Mouse (Mus musculus): ENCODE results near the gene Hdx.

Gene Hdx

DNA sequence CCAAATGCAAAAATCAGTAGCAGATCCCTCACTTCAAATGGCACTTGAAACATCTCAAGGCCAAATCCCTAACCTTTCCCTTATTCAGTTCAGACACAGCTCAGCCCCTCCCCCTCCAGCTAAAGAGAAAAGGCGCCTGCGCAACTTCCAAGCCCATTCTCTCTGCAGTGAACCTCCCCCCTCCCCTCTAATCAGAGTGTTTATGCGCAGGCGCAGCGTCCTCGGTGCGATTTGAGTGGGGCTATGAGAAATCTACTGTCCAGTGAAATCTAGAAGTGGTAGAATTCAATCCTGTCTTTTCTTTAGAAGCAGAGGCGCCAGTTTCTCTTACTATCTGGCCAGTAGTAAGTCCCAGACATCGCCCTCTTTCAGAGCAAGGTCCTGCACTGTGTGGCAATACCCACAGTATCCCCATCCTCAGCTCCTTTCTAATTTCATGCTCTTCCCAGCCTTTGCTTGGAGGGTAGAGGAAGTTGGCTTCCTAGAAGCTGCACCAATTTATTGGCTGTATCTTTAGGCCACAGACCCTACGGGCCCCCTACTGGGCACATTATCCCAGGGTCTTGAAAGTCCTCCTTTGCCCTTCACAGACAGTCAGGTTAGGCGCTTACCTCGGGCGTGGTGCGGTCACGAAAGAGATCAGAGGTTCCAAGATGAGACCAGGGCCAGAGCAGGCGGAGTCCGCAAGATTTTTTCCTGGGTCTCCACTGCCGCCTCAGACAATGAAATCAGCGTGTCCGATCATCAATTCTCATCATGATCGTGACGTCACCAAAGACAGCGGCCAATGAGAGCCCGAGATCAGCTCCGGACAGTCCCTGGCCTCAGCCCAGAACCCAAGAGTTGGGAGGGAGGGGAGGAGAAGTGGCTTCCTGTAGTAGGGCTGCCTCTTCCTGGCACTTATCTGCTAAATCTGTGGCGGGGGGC lies at the start of gene Hdx:
Gene Hdx (minus strand): TSS at position 724 of the 927 bp plus-strand sequence.
- DNase-seq (ENCODE audit: low spot score in 2 of 2): peak in 1 of 2 experiments; percentile 2

DNA sequence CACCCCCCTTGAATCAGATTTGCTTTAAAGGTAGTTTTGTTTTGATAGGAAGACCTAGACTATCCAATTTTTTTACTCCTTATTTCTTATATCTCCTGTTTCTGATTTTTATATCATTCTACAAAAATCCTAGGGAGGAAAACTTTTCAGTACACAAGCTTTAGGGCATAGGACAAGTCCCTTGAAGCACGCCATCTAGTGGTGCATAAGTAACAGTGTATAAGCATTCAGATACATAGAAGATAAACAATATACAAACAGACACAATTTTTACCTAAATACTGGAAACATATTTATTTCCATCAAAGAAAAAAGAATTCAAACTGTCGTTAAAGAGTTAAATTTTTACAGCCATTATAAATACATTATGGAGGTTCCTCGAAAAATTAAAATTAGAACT lies 11.2 kb downstream of the Hdx start:
- DNase-seq (ENCODE audit: low spot score in 2 of 2): no peak

DNA sequence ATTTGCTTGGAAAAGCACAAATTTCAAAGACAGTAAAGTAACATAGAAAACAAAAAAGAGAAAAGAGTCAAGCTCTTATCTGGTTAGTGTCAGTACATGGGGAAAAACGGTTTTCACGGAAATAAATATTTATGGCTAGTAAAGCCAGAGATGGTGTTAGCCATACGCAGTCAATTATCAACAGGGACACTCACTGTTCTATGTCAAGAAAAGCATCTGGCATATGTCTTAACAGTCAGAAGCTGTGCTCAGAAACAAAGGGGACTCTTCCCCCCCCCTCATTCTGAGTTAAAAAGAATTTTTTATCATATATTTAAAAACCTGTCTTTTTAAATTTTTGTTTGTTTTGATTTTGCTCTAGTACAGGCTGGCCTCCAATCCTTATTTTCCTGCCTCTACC lies 25.2 kb downstream of the Hdx start:
- DNase-seq (ENCODE audit: low spot score in 2 of 2): no peak

DNA sequence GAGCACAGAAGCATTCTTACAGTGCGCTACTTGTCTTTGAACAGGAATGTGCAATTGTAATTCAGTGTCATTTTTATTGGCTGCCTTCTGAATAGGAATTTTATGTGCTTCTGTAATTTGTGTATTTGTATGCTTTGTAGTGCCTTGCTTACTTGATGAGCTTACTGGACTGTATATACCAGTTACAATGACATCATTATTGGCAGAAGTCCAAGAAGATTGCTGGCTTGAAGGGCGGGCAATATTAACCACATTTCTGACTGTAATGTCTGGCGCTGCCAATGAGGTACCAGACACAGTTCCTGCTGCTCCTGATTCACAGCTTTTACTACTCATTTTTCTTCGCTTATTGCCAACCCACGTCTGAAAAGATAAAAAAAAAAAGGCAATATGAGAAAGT lies 36.5 kb downstream of the Hdx start:
- no peak for DNase-seq (ENCODE audit: low spot score in 2 of 2)

DNA sequence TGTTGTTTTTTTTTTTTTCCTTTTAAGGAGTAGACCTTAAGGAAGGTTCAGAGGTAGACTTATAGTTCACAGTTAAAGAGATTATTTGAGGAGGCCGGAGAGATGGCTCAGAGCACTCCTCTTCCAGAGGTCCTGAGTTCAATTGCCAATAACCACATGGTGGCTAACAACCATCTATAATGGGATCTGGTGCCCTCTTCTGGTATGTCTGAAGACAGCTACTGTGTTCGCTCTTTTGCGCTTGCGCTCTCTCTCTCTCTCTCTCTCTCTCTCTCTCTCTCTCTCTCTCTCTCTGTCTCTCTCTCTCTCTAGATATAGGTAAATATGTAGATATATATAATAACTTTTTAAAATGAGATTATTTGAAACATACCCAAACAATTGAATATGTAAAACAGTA lies 38.2 kb downstream of the Hdx start:
- no peak for DNase-seq (ENCODE audit: low spot score in 2 of 2)

DNA sequence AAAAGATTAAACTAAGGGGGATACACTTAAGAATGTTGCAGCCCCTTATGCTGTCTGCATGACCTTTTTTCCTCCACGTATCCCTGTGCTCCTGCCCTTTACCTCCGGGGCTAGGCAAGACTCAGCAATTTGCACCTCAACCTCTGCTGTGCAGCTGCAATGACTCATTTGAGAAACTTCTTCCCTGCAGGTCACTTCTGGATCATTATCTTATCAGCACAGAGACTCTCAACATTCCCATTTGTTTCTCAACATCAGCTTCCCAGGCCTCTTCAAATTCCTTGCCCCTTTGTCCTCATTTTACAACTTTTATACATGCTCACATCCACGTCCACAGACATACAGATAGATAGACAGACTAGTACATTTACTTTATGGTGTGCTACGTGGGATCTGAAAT lies 51.9 kb downstream of the Hdx start:
- DNase-seq (ENCODE audit: low spot score in 2 of 2): no peak

DNA sequence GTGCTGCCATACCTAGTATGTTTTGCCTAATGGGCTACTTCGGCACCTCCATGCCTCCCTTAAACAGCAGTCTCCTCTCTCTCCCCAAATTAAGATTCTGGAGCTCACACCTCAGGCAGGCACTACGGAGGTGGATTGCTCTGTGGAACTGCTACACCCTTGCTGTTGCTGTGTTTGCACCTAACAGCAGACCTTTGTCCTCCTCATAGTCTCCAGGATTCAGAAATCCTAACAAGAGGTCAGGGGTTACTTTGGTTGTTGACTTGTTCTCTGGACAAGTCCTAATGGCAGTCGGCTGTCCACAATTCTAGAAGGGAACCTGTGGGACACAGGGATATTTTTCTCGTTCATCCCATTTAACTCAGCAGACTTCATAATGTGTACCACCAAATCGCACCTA lies 56.3 kb downstream of the Hdx start:
- no peak for DNase-seq (ENCODE audit: low spot score in 2 of 2)

DNA sequence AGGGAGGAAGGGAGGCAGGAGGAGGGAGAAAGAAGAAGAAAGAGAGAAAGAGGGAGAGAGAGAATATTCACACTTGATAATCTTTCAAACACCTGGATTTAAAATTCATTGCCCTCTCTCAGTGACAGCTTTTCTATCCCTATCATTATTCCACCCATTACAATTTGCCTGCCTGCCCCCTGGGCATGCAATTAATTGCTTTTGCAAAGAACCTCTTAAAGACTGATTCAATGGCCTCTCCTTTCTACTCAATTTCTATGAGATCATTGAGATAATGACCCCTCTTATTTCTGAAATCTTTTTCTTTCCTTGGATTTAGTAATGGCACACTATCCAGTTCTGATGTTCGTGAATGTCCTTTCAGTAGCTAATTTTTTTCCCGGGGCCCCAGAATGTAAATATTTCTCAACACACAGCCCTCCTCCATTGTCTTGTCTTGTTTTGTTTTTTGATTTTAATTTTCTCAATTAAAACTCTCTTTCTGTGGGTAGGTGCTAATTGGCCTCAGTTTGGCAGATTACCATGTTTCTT lies 99.2 kb downstream of the Hdx start:
- no peak for DNase-seq (ENCODE audit: low spot score in 2 of 2)

DNA sequence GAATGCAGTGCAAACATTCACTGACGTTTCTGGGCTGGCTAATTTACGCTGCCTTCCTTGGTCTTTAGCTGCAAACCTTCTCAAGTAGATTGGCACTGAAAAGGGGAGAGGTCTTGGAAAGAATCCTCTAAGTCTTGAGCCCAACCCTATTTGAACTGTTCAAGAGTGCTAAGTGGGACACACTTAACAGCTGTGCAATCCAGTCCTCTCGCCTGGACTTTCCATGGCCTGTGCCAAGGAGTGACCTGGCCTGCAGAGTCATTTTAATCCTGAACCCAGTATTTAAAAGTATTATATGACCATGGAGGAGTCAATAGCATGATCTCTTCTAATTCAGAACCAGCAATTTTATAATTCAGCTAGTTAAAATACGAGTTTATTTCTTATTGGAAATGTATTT lies 109.3 kb downstream of the Hdx start:
- no peak for DNase-seq (ENCODE audit: low spot score in 2 of 2)

DNA sequence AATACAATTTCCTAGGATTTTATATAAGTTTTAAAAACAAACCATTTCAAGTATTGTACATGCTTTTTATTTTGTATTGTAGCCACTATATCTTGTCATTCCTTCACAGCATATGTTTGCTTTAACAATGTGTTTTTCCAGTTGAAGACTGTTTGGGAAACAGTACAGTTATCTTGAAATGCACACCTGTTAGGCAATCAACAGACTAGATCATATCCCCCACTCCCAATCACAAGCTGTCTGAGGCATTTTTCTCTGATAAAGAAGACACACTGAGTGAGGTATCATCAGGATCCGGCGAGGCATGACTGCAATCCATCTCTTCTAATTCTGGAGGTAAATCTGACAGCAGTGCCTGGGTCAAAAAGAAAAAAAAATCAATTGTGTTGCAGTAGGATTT lies 119.8 kb downstream of the Hdx start:
- no peak for DNase-seq (ENCODE audit: low spot score in 2 of 2)

DNA sequence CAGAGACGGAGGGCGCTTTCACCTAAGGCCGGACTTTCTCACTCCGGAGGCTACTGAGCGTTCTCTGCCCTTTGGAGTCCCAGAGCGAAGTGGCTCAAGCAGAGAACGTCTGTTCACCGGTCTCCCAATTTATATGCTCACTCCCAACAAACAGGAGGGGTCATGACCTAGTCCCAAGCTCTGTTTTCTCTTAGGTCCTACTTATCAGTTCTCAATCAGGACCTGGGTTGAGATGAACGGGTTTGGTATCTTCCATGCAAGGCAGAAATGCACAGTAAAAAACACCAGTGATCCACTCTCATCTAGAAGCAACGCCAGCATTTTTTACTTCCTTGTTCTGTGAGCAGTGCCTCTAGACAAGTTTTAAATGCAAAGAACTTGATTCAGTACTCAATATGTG lies 159.0 kb downstream of the Hdx start, which contains the start of gene Rps6ka6:
Gene Rps6ka6 (minus strand): TSS at position 101 of the 400 bp plus-strand sequence.
- DNase-seq (ENCODE audit: low spot score in 2 of 2): no peak

Measured in thymus, postnatal 10 days (tissue).